Mouse (Mus musculus) hindbrain, embryonic 14.5 days (tissue): Measurements from ENCODE around the gene Flna. TPM values are rescaled to one million over a fixed set of nuclear protein-coding genes. Genes with fewer than 3 reads are reported as not detected.
"Not testable (repeated sequence)": the region's sequence is repeated elsewhere in the genome, so short reads cannot be mapped to it uniquely, and the experiment has no call there.

ENCODE experiments used
- ATAC-seq: fragments of 200-750 bp; cut with Nextera tagmentation; 2 replicates; pipeline ENCODE4 v1.8.0; 2017; ENCODE audit warnings: moderate number of reproducible peaks, mild to moderate bottlenecking, moderate TSS enrichment, moderate library complexity; ENCODE audit not compliant: low FRiP score
- DNase-seq: peaks from one replicate; pipeline ENCODE4 v3.0.0-alpha.2; 2015; ENCODE audit warnings: low spot score
- H3K27ac ChIP-seq: fragments of 300-500 bp; sonication (generic); 2 replicates; pipeline ENCODE4 v1.5.1; 2014; ENCODE audit warnings: mild to moderate bottlenecking, moderate library complexity
- H3K27me3 ChIP-seq: fragments of 300-500 bp; sonication (generic); 2 replicates; pipeline ENCODE4 v1.6.1; 2014; ENCODE audit warnings: mild to moderate bottlenecking, low read length, mixed read lengths; ENCODE audit not compliant: control insufficient read depth, insufficient read depth
- H3K36me3 ChIP-seq: fragments of 300-500 bp; sonication (generic); replicated peaks from 2 replicates; pipeline ENCODE4 v1.6.1; 2014; ENCODE audit not compliant: control insufficient read depth, insufficient read depth
- H3K4me1 ChIP-seq: fragments of 300-500 bp; sonication (generic); replicated peaks from 2 replicates; pipeline ENCODE4 v1.6.1; 2014; ENCODE audit warnings: antibody characterized with exemption, low read length, mixed read lengths; ENCODE audit not compliant: control insufficient read depth, insufficient read depth
- H3K4me2 ChIP-seq: fragments of 300-500 bp; sonication (generic); replicated peaks from 2 replicates; pipeline ENCODE4 v1.6.1; 2014; ENCODE audit warnings: mild to moderate bottlenecking, moderate library complexity
- H3K4me3 ChIP-seq: fragments of 300-500 bp; sonication (generic); replicated peaks from 2 replicates; pipeline ENCODE4 v1.5.1; 2014; ENCODE audit warnings: mild to moderate bottlenecking, low read length
- H3K9ac ChIP-seq: fragments of 300-500 bp; sonication (generic); 2 replicates; pipeline ENCODE4 v1.6.1; 2014
- H3K9me3 ChIP-seq: fragments of 300-500 bp; sonication (generic); 2 replicates; pipeline ENCODE4 v1.6.1; 2016; ENCODE audit warnings: low read length; ENCODE audit not compliant: control insufficient read depth
- WGBS: fragments of 180-500 bp; shearing (Covaris S2); extraction: QIAGEN DNeasy Blood & Tissue Kit; methylation state at CpG from one replicate; pipeline ENCODE4 v1.1.7; 2014; 5-methylcytosine and 5-hydroxymethylcytosine counted together
- microRNA-seq: library from miRNA; unstranded; fragments of <30 nt; microRNA quantifications from one replicate; pipeline ENCODE4, GENCODE M21; 2016
- polyA plus RNA-seq: library from polyadenylated mRNA; unstranded; fragments of >200 nt; fragmentation: Nextera tagmentation; extraction: Ambion mirVana; gene quantifications from 2 replicates; pipeline ENCODE4 v1.2.1, GENCODE M21; 2014

Flna gene
- polyA plus RNA-seq, 1 experiment from 2014 or later, result 100.0 TPM

GRCm38 (mm10) chrX:74233196-74233595, 16.4 kb downstream of the Flna start:
- Histone ChIP-seq H3K4me2 (no peak overlapping the region), H3K9ac (no peak overlapping the region), H3K9me3 (no peaks in the 10 kb centered on the region), H3K4me3 (no peak overlapping the region), H3K27me3 (no peaks in the 10 kb centered on the region), H3K27ac (no peak overlapping the region), H3K36me3 (peaks cover 94% of the 10 kb centered on the region), H3K4me1 (no peaks in the 10 kb centered on the region)
- ATAC-seq (no peak), DNase-seq (no peak)
- 93% methylated on average over 5 of the region's 5 CpGs for WGBS

GRCm38 (mm10) chrX:74230038-74230437, 19.6 kb downstream of the Flna start:
- no peak overlapping the region for H3K27ac ChIP-seq
- no peak for ATAC-seq
- 71% methylated on average over 1 of the region's 1 CpGs for WGBS
- no peak overlapping the region for H3K4me2 ChIP-seq
- no peak for DNase-seq
- no peaks in the 10 kb centered on the region for H3K4me1 ChIP-seq
- no peaks in the 10 kb centered on the region for H3K9me3 ChIP-seq
- no peaks in the 10 kb centered on the region for H3K27me3 ChIP-seq
- peaks cover 100% of the 10 kb centered on the region for H3K36me3 ChIP-seq
- no peak overlapping the region for H3K9ac ChIP-seq
- no peak overlapping the region for H3K4me3 ChIP-seq

GRCm38 (mm10) chrX:74220099-74220498, 29.5 kb downstream of the Flna start:
- DNase-seq, H3K27me3 ChIP-seq, H3K27ac ChIP-seq, H3K9me3 ChIP-seq, ATAC-seq, H3K4me2 ChIP-seq, H3K9ac ChIP-seq, H3K4me1 ChIP-seq, H3K4me3 ChIP-seq: not testable (repeated sequence)
- WGBS, result 61% methylated on average over 1 of the region's 1 CpGs
- peaks cover 30% of the 10 kb centered on the region for H3K36me3 ChIP-seq

- Histone ChIP-seq H3K27me3 (no peaks in the 10 kb centered on the region), H3K27ac (no peak overlapping the region), H3K9me3 (no peaks in the 10 kb centered on the region), H3K9ac (no peak overlapping the region), H3K36me3 (peaks cover 23% of the 10 kb centered on the region), H3K4me1 (no peaks in the 10 kb centered on the region), H3K4me3 (no peak overlapping the region), H3K4me2 (no peak overlapping the region)
- DNase-seq (no peak), ATAC-seq (no peak)
- 60% methylated on average over 13 of the region's 13 CpGs for WGBS
Measured at GRCm38 (mm10) chrX:74219449-74219848, 30.2 kb downstream of the Flna start.

- no peak overlapping the region for H3K4me2 ChIP-seq
- H3K27me3 ChIP-seq, result no peaks in the 10 kb centered on the region
- WGBS, result 96% methylated on average over 4 of the region's 4 CpGs
- H3K9ac ChIP-seq, result no peak overlapping the region
- H3K4me3 ChIP-seq, result no peak overlapping the region
- no peaks in the 10 kb centered on the region for H3K4me1 ChIP-seq
- H3K27ac ChIP-seq, result no peak overlapping the region
- H3K9me3 ChIP-seq, result no peaks in the 10 kb centered on the region
- DNase-seq, result no peak
- peaks cover 14% of the 10 kb centered on the region for H3K36me3 ChIP-seq
- no peak for ATAC-seq
Measured at GRCm38 (mm10) chrX:74218496-74218895, 31.1 kb downstream of the Flna start.

GRCm38 (mm10) chrX:74203556-74203955, 46.1 kb downstream of the Flna start:
- H3K9me3 ChIP-seq, result no peaks in the 10 kb centered on the region
- DNase-seq (no peak), ATAC-seq (no peak)
- no peaks in the 10 kb centered on the region for H3K4me1 ChIP-seq
- H3K9ac ChIP-seq, result no peak overlapping the region
- H3K27me3 ChIP-seq, result no peaks in the 10 kb centered on the region
- WGBS, result 85% methylated on average over 2 of the region's 2 CpGs
- H3K36me3 ChIP-seq, result no peaks in the 10 kb centered on the region
- H3K27ac ChIP-seq, result no peak overlapping the region
- no peak overlapping the region for H3K4me2 ChIP-seq
- no peak overlapping the region for H3K4me3 ChIP-seq

- no peak for ATAC-seq
- Histone ChIP-seq H3K9ac (no peak within 1 kb of the TSS), H3K4me2 (no peak within 1 kb of the TSS), H3K27ac (no peak within 1 kb of the TSS), H3K4me1 (no peaks in the 10 kb centered on the region), H3K27me3 (no peaks in the 10 kb centered on the region), H3K9me3 (no peaks in the 10 kb centered on the region), H3K4me3 (no peak within 1 kb of the TSS), H3K36me3 (no peaks in the 10 kb centered on the region)
- no peak for DNase-seq
- WGBS, result 88% methylated on average over 17 of the region's 17 CpGs
Measured at GRCm38 (mm10) chrX:74176959-74177358, 72.7 kb downstream of the Flna start, which contains the start of gene Tktl1. Tktl1 (plus strand) TSS chrX:74177259.

Small RNAs within 50 kb of the gene (microRNA-seq; reads per million reads assigned to microRNA genes)
- gene Mir7091, result 0.48 reads per million

Other genes starting within 250 kb of the Flna start
- 30.9 and 31.2 TPM in 2 replicates for gene Irak1, start 225.9 kb downstream of the Flna start, polyA plus RNA-seq
- gene Opn1mw, start 122.4 kb downstream of the Flna start, polyA plus RNA-seq, result not detected in 2 replicates
- 15.5 and 15.6 TPM in 2 replicates for gene Mecp2, start 114.5 kb downstream of the Flna start, polyA plus RNA-seq
- not detected in 2 replicates for gene Tex28, start 82.0 kb downstream of the Flna start, polyA plus RNA-seq
- gene Tktl1, start 72.6 kb downstream of the Flna start, polyA plus RNA-seq, result 0.08 TPM in 1 of 2 replicates, not detected in the other
- gene Emd, start 4.9 kb upstream of the Flna start, polyA plus RNA-seq, result 14.7 and 17.0 TPM in 2 replicates
- 484 and 540 TPM in 2 replicates for gene Rpl10, start 21.0 kb upstream of the Flna start, polyA plus RNA-seq
- 48.4 and 56.5 TPM in 2 replicates for gene Taz, start 32.1 kb upstream of the Flna start, polyA plus RNA-seq
- 3.0 and 3.6 TPM in 2 replicates for gene Dnase1l1, start 32.5 kb upstream of the Flna start, polyA plus RNA-seq
- 248 and 297 TPM in 2 replicates for gene Atp6ap1, start 47.3 kb upstream of the Flna start, polyA plus RNA-seq
- gene Gdi1, start 55.2 kb upstream of the Flna start, polyA plus RNA-seq, result 781 and 862 TPM in 2 replicates
- 45.3 and 46.8 TPM in 2 replicates for gene Fam50a, start 63.2 kb upstream of the Flna start, polyA plus RNA-seq
- 44.5 and 45.6 TPM in 2 replicates for gene Plxna3, start 79.2 kb upstream of the Flna start, polyA plus RNA-seq
- 64.0 and 87.6 TPM in 2 replicates for gene Lage3, start 103.8 kb upstream of the Flna start, polyA plus RNA-seq
- gene Ubl4a, start 123.4 kb upstream of the Flna start, polyA plus RNA-seq, result 68.4 and 74.3 TPM in 2 replicates
- 7.1 and 9.5 TPM in 2 replicates for gene Slc10a3, start 123.5 kb upstream of the Flna start, polyA plus RNA-seq
- 33.2 and 36.0 TPM in 2 replicates for gene Fam3a, start 143.5 kb upstream of the Flna start, polyA plus RNA-seq
- 17.8 and 21.5 TPM in 2 replicates for gene Ikbkg, start 143.5 kb upstream of the Flna start, polyA plus RNA-seq
- gene G6pdx, start 179.4 kb upstream of the Flna start, polyA plus RNA-seq, result 48.8 and 52.3 TPM in 2 replicates
- gene Gm6880, start 231.6 kb upstream of the Flna start, polyA plus RNA-seq, result not detected in 2 replicates